Mouse (Mus musculus) intestine, postnatal 0 days (tissue): ENCODE results near the gene Srrm1. TPM values are rescaled to one million over a fixed set of nuclear protein-coding genes. Genes with fewer than 3 reads are reported as not detected.

ENCODE experiments used
- ATAC-seq: fragments of 200-750 bp; cut with Nextera tagmentation; 2 replicates; pipeline ENCODE4 v1.8.0; 2017; ENCODE audit warnings: mild to moderate bottlenecking, moderate TSS enrichment, moderate library complexity
- H3K27ac ChIP-seq: fragments of 300-500 bp; sonication (generic); 2 replicates; pipeline ENCODE4 v1.5.1; 2014; ENCODE audit warnings: mild to moderate bottlenecking, low read depth, low read length, moderate library complexity
- H3K27me3 ChIP-seq: fragments of 300-500 bp; sonication (generic); replicated peaks from 2 replicates; pipeline ENCODE4 v1.6.1; 2014; ENCODE audit warnings: low read length, mixed read lengths; ENCODE audit not compliant: control insufficient read depth, insufficient read depth
- H3K36me3 ChIP-seq: fragments of 300-500 bp; sonication (generic); 2 replicates; pipeline ENCODE4 v1.6.1; 2014; ENCODE audit warnings: mild to moderate bottlenecking, moderate library complexity; ENCODE audit not compliant: control insufficient read depth, insufficient read depth
- H3K4me1 ChIP-seq: fragments of 300-500 bp; sonication (generic); replicated peaks from 2 replicates; pipeline ENCODE4 v1.6.1; 2014; ENCODE audit warnings: antibody characterized with exemption, low read length, mixed read lengths; ENCODE audit not compliant: control insufficient read depth, insufficient read depth
- H3K4me2 ChIP-seq: fragments of 300-500 bp; sonication (generic); replicated peaks from 2 replicates; pipeline ENCODE4 v1.6.1; 2014; ENCODE audit warnings: low read depth, mild to moderate bottlenecking, moderate library complexity
- H3K4me3 ChIP-seq: fragments of 300-500 bp; sonication (generic); 2 replicates; pipeline ENCODE4 v1.5.1; 2014; ENCODE audit warnings: low read depth, low read length
- H3K9ac ChIP-seq: fragments of 300-500 bp; sonication (generic); 2 replicates; pipeline ENCODE4 v1.6.1; 2014; ENCODE audit warnings: mild to moderate bottlenecking, low read depth, low read length
- H3K9me3 ChIP-seq: fragments of 300-500 bp; sonication (generic); 2 replicates; pipeline ENCODE4 v1.6.1; 2016; ENCODE audit warnings: mixed run types; ENCODE audit not compliant: control insufficient read depth
- CTCF ChIP-seq: sonication (generic); IDR thresholded peaks from 2 replicates; pipeline ENCODE4 v1.5.1; 2016; ENCODE audit warnings: low read depth, mild to moderate bottlenecking, control low read depth, antibody characterized with exemption, moderate library complexity
- WGBS: fragments of 180-500 bp; shearing (Covaris S2); extraction: QIAGEN DNeasy Blood & Tissue Kit; methylation state at CpG from one replicate; pipeline ENCODE4 v1.1.7; 2014; 5-methylcytosine and 5-hydroxymethylcytosine counted together
- polyA plus RNA-seq: library from polyadenylated mRNA; unstranded; fragments of >200 nt; fragmentation: Nextera tagmentation; extraction: Ambion mirVana; gene quantifications from 2 replicates; pipeline ENCODE4 v1.2.1, GENCODE M21; 2015

Gene Srrm1
- polyA plus RNA-seq, 1 experiment from 2014 or later, result 113 TPM

- Histone ChIP-seq H3K36me3 (no peaks in the 10 kb centered on the region), H3K9me3 (no peaks in the 10 kb centered on the region), H3K4me2 (no peak overlapping the region), H3K4me1 (no peaks in the 10 kb centered on the region), H3K9ac (no peak overlapping the region), H3K4me3 (no peak overlapping the region), H3K27ac (no peak overlapping the region), H3K27me3 (no peaks in the 10 kb centered on the region)
- TF ChIP-seq CTCF, result no peak
- no peak for ATAC-seq
- WGBS, result 83% methylated on average over 11 of the region's 11 CpGs
Observed at GRCm38 (mm10) chr4:135377241-135377640, 24.1 kb upstream of the Srrm1 start.

GRCm38 (mm10) chr4:135375444-135375843 is 22.3 kb upstream of the Srrm1 start:
- no peaks in the 10 kb centered on the region for H3K9me3 ChIP-seq

GRCm38 (mm10) chr4:135373299-135373698 is 20.2 kb upstream of the Srrm1 start:
- peak; percentile 37 for TF ChIP-seq CTCF
- no peak overlapping the region for H3K27ac ChIP-seq
- no peaks in the 10 kb centered on the region for H3K27me3 ChIP-seq
- no peak overlapping the region for H3K9ac ChIP-seq
- no peak for ATAC-seq
- no peaks in the 10 kb centered on the region for H3K9me3 ChIP-seq
- no peaks in the 10 kb centered on the region for H3K36me3 ChIP-seq
- no peaks in the 10 kb centered on the region for H3K4me1 ChIP-seq
- WGBS, result 80% methylated on average over 5 of the region's 5 CpGs
- no peak overlapping the region for H3K4me2 ChIP-seq
- no peak overlapping the region for H3K4me3 ChIP-seq

More at GRCm38 (mm10) chr4:135375444-135375843, 22.3 kb upstream of the Srrm1 start:
- peak; percentile 58 for TF ChIP-seq CTCF
- Histone ChIP-seq H3K27me3 (no peaks in the 10 kb centered on the region), H3K4me1 (no peaks in the 10 kb centered on the region), H3K27ac (no peak overlapping the region), H3K36me3 (no peaks in the 10 kb centered on the region), H3K4me3 (no peak overlapping the region), H3K4me2 (no peak overlapping the region), H3K9ac (no peak overlapping the region)
- no peak for ATAC-seq
- 69% methylated on average over 3 of the region's 3 CpGs for WGBS

- 83% methylated on average over 11 of the region's 11 CpGs for WGBS
- no peak for TF ChIP-seq CTCF
Observed at GRCm38 (mm10) chr4:135370372-135370771, 17.3 kb upstream of the Srrm1 start.

GRCm38 (mm10) chr4:135362828-135363227 is 9.7 kb upstream of the Srrm1 start:
- no peak for TF ChIP-seq CTCF
- Histone ChIP-seq H3K27ac (no peak overlapping the region), H3K36me3 (no peaks in the 10 kb centered on the region), H3K4me2 (no peak overlapping the region), H3K9ac (no peak overlapping the region), H3K4me1 (no peaks in the 10 kb centered on the region), H3K27me3 (no peaks in the 10 kb centered on the region), H3K9me3 (no peaks in the 10 kb centered on the region), H3K4me3 (no peak overlapping the region)
- 51% methylated on average over 6 of the region's 6 CpGs for WGBS
- no peak for ATAC-seq

More at GRCm38 (mm10) chr4:135370372-135370771, 17.3 kb upstream of the Srrm1 start:
- no peaks in the 10 kb centered on the region for H3K9me3 ChIP-seq
- H3K27ac ChIP-seq, result no peak overlapping the region
- H3K9ac ChIP-seq, result no peak overlapping the region
- H3K4me2 ChIP-seq, result no peak overlapping the region
- ATAC-seq, result no peak
- H3K4me1 ChIP-seq, result no peaks in the 10 kb centered on the region
- H3K27me3 ChIP-seq, result no peaks in the 10 kb centered on the region
- H3K36me3 ChIP-seq, result no peaks in the 10 kb centered on the region
- H3K4me3 ChIP-seq, result no peak overlapping the region

- H3K4me3 ChIP-seq, result no peak overlapping the region
- ATAC-seq, result no peak
- WGBS, result 74% methylated on average over 12 of the region's 12 CpGs
- no peak overlapping the region for H3K27ac ChIP-seq
- H3K4me2 ChIP-seq, result no peak overlapping the region
- H3K27me3 ChIP-seq, result no peaks in the 10 kb centered on the region
- H3K36me3 ChIP-seq, result no peaks in the 10 kb centered on the region
- no peak for TF ChIP-seq CTCF
- no peaks in the 10 kb centered on the region for H3K4me1 ChIP-seq
- no peaks in the 10 kb centered on the region for H3K9me3 ChIP-seq
- no peak overlapping the region for H3K9ac ChIP-seq
Observed at GRCm38 (mm10) chr4:135361722-135362121, 8.6 kb upstream of the Srrm1 start.

GRCm38 (mm10) chr4:135358736-135359135 is 5.6 kb upstream of the Srrm1 start:
- Histone ChIP-seq H3K4me2 (no peak overlapping the region), H3K9ac (no peak overlapping the region), H3K4me1 (peaks cover 5% of the 10 kb centered on the region; the same call in 1 of the 2 replicates), H3K9me3 (no peaks in the 10 kb centered on the region), H3K27ac (no peak overlapping the region), H3K36me3 (no peaks in the 10 kb centered on the region), H3K4me3 (no peak overlapping the region), H3K27me3 (no peaks in the 10 kb centered on the region)
- TF ChIP-seq CTCF, result peak; percentile 72
- WGBS, result under 1% methylated on average over 6 of the region's 6 CpGs
- ATAC-seq, result no peak
